Mouse (Mus musculus): Measurements from ENCODE around the gene Csdc2.

- TF ChIP-seq CTCF (IDR thresholded peaks at IDR 0.05; ENCODE audit: low read depth, low read length): no peak
- TF ChIP-seq EP300 (IDR thresholded peaks at IDR 0.05; ENCODE audit: insufficient read depth, low read depth, low read length): no peak
Observed at GRCm38 (mm10) chr15:81917201-81917600, 19.4 kb upstream of the Csdc2 start.
